Mouse (Mus musculus): ENCODE data around the gene P2rx6. TPM values are rescaled to one million over a fixed set of nuclear protein-coding genes. Genes with fewer than 3 reads are reported as not detected.

P2rx6 gene
- polyA plus RNA-seq, 1 experiment: 0.25 TPM

DNA sequence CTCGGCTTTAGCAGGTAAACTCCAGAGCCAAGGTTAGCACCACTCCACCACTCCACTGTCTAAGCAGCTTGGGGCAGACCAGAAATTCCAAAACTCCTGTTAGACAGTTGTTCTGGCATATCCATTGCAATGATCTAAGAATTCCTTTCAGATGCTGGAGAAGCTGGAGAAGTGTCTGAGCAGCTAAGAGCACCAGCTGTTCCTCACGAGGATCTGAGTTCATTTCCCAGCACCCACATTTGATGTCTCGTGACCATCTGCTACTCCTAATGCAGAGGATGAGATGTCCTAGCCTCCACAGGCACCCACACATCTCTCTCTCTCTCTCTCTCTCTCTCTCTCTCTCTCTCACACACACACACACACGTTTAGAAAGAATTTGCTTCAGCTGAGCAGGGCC is 4.8 kb upstream of the P2rx6 start:
- Histone ChIP-seq H3K4me3 (ENCODE audit: low read depth, low read length) (no peak overlapping the region), H3K9me3 (replicated peaks; ENCODE audit: control insufficient read depth, insufficient read depth, low read length, poor library complexity, severe bottlenecking) (no peaks in the 10 kb centered on the region), H3K4me1 (ENCODE audit: control insufficient read depth, insufficient read depth, low read length) (no peaks in the 10 kb centered on the region), H3K9ac (ENCODE audit: low read depth, poor library complexity, severe bottlenecking) (no peak overlapping the region), H3K36me3 (ENCODE audit: control insufficient read depth, insufficient read depth, low read length, poor library complexity, severe bottlenecking) (no peaks in the 10 kb centered on the region), H3K27me3 (ENCODE audit: control insufficient read depth, insufficient read depth, low read length, poor library complexity, severe bottlenecking) (no peaks in the 10 kb centered on the region), H3K27ac (ENCODE audit: insufficient read depth, low read length) (no peak overlapping the region)
- no peak for TF ChIP-seq CTCF (IDR thresholded peaks at IDR 0.05; ENCODE audit: low read depth, low read length)
- no peak for TF ChIP-seq POLR2A (IDR thresholded peaks at IDR 0.05; ENCODE audit: insufficient read depth, low read length)
- TF ChIP-seq EP300 (IDR thresholded peaks at IDR 0.05; ENCODE audit: insufficient read depth, low read depth, low read length): no peak

- H3K4me3 ChIP-seq (ENCODE audit: low read depth, low read length): no peak overlapping the region
- no peaks in the 10 kb centered on the region for H3K4me1 ChIP-seq (ENCODE audit: control insufficient read depth, insufficient read depth, low read length)
These were observed 3.7 kb upstream of the P2rx6 start for GRCm38 (mm10) chr16:17557947-17558480.

DNA sequence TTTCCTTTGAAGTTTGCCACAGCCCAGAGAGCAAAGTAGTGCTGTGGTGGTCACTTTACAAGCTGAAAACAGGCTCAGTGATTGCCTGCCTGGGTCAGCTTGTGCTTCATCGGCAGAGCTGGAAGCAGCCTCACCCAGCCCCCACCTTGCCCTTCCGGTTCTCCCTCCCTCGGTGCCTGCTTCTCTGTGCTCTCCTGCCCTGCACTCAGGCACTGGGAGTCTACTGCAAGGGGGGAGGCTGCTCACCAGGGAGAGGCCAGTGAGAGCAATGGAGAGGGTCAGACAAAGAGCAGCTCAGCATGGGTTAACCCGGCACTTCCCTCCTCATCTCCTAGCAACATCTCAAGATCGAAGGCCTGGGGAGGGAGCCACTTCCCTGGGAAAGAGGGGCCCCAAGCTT is 2.9 kb upstream of the P2rx6 start:
- Histone ChIP-seq H3K27me3 (ENCODE audit: control insufficient read depth, insufficient read depth, low read length, poor library complexity, severe bottlenecking) (no peaks in the 10 kb centered on the region), H3K4me1 (ENCODE audit: control insufficient read depth, insufficient read depth, low read length) (no peaks in the 10 kb centered on the region), H3K4me3 (ENCODE audit: low read depth, low read length) (peak overlapping the region; percentile 20), H3K9ac (ENCODE audit: low read depth, poor library complexity, severe bottlenecking) (0 out of 2 replicates have a peak overlapping the region, but pooled peaks have one; percentile 20), H3K9me3 (replicated peaks; ENCODE audit: control insufficient read depth, insufficient read depth, low read length, poor library complexity, severe bottlenecking) (no peaks in the 10 kb centered on the region), H3K27ac (ENCODE audit: insufficient read depth, low read length) (no peak overlapping the region), H3K36me3 (ENCODE audit: control insufficient read depth, insufficient read depth, low read length, poor library complexity, severe bottlenecking) (no peaks in the 10 kb centered on the region)
- TF ChIP-seq POLR2A (IDR thresholded peaks at IDR 0.05; ENCODE audit: insufficient read depth, low read length) (no peak), EP300 (IDR thresholded peaks at IDR 0.05; ENCODE audit: insufficient read depth, low read depth, low read length) (no peak), CTCF (IDR thresholded peaks at IDR 0.05; ENCODE audit: low read depth, low read length) (no peak)

More at GRCm38 (mm10) chr16:17557947-17558480, 3.7 kb upstream of the P2rx6 start:
- Histone ChIP-seq H3K9ac (ENCODE audit: low read depth, poor library complexity, severe bottlenecking) (no peak overlapping the region), H3K36me3 (ENCODE audit: control insufficient read depth, insufficient read depth, low read length, poor library complexity, severe bottlenecking) (no peaks in the 10 kb centered on the region), H3K9me3 (replicated peaks; ENCODE audit: control insufficient read depth, insufficient read depth, low read length, poor library complexity, severe bottlenecking) (no peaks in the 10 kb centered on the region), H3K27ac (ENCODE audit: insufficient read depth, low read length) (no peak overlapping the region), H3K27me3 (ENCODE audit: control insufficient read depth, insufficient read depth, low read length, poor library complexity, severe bottlenecking) (no peaks in the 10 kb centered on the region)
- peak; percentile 98 for TF ChIP-seq CTCF (IDR thresholded peaks at IDR 0.05; ENCODE audit: low read depth, low read length)
- no peak for TF ChIP-seq POLR2A (IDR thresholded peaks at IDR 0.05; ENCODE audit: insufficient read depth, low read length)
- TF ChIP-seq EP300 (IDR thresholded peaks at IDR 0.05; ENCODE audit: insufficient read depth, low read depth, low read length): peak; percentile 37; the same call in 1 of the 2 replicates

DNA sequence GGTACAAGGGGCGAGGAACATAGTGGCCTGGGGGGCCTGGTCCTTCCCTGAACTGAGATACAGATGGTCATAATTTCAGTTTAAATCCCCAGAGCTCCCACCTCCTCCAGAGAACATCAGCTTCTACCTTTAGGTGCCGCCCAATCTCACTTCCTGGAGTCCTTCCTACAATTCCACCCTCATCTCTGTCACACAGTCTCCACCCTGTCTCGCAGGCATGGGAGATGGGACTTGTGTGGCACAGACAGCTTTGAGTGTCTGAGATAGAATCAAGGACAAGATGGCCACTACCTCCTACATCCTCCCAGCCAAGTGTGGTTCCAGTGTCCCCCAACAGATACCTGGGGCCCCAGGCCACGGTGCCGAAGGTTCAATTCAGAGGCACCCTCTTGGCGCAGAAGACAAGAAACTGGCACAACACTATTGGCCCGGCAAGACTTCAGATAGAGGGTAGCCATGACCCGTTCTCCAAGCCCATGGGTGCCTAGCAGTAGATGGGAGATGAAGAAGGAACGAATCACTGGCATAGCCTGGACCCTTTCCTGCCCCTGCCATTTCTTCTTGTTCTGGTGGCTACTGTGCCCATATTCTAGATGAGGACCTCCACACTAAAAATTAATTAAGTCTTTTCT is 2.2 kb upstream of the P2rx6 start:
- H3K27ac ChIP-seq (ENCODE audit: insufficient read depth, low read length): no peak overlapping the region
- H3K9me3 ChIP-seq (replicated peaks; ENCODE audit: control insufficient read depth, insufficient read depth, low read length, poor library complexity, severe bottlenecking): no peaks in the 10 kb centered on the region
- H3K9ac ChIP-seq (ENCODE audit: low read depth, poor library complexity, severe bottlenecking): 0 out of 2 replicates have a peak overlapping the region, but pooled peaks have one; percentile 20
- no peak overlapping the region for H3K4me3 ChIP-seq (ENCODE audit: low read depth, low read length)
- H3K4me1 ChIP-seq (ENCODE audit: control insufficient read depth, insufficient read depth, low read length): no peaks in the 10 kb centered on the region
- H3K27me3 ChIP-seq (ENCODE audit: control insufficient read depth, insufficient read depth, low read length, poor library complexity, severe bottlenecking): no peaks in the 10 kb centered on the region
- no peak for TF ChIP-seq EP300 (IDR thresholded peaks at IDR 0.05; ENCODE audit: insufficient read depth, low read depth, low read length)
- TF ChIP-seq POLR2A (IDR thresholded peaks at IDR 0.05; ENCODE audit: insufficient read depth, low read length): no peak
- H3K36me3 ChIP-seq (ENCODE audit: control insufficient read depth, insufficient read depth, low read length, poor library complexity, severe bottlenecking): no peaks in the 10 kb centered on the region

DNA sequence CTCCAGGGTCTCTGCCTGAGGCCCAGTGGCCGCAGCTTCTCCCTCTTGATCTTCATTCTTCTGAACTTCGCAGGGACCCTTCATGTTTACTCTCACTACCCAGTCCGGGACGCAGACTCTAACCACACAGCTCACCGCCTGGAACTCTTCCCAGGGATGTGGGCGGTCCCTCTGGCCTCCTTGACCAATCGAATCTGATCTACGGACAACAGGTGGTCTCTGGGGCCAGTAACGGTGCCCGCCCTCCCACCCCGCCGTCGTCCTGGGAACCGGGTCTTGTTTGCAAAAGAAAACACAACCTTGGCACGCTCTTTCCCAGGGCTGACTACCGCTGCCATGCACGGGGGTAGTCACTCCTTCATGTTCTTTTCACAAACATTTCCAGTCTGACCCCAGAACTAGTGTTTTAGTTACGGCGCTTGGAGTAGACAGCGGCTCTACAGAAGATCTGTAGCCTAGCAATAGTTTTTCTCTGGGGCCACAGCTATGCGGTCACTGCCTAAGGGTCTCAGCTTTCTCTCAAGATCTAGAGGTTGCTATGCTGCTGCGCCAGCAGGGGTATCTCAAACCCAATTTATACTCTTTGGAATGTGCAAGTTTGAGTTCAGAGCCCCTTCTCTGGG is 446 bp upstream of the P2rx6 start, which contains the start of gene Lrrc74b:
Lrrc74b (minus strand) TSS at position 120 of the 623 bp plus-strand sequence.
- Histone ChIP-seq H3K36me3 (ENCODE audit: control insufficient read depth, insufficient read depth, low read length, poor library complexity, severe bottlenecking) (no peaks in the 10 kb centered on the region), H3K4me3 (ENCODE audit: low read depth, low read length) (peak within 1 kb of the TSS; percentile 66), H3K27me3 (ENCODE audit: control insufficient read depth, insufficient read depth, low read length, poor library complexity, severe bottlenecking) (no peaks in the 10 kb centered on the region), H3K9me3 (replicated peaks; ENCODE audit: control insufficient read depth, insufficient read depth, low read length, poor library complexity, severe bottlenecking) (no peaks in the 10 kb centered on the region), H3K27ac (ENCODE audit: insufficient read depth, low read length) (no peak within 1 kb of the TSS), H3K9ac (ENCODE audit: low read depth, poor library complexity, severe bottlenecking) (no peak within 1 kb of the TSS), H3K4me1 (ENCODE audit: control insufficient read depth, insufficient read depth, low read length) (no peaks in the 10 kb centered on the region)
- TF ChIP-seq CTCF (IDR thresholded peaks at IDR 0.05; ENCODE audit: low read depth, low read length) (no peak), POLR2A (IDR thresholded peaks at IDR 0.05; ENCODE audit: insufficient read depth, low read length) (no peak), EP300 (IDR thresholded peaks at IDR 0.05; ENCODE audit: insufficient read depth, low read depth, low read length) (no peak)

DNA sequence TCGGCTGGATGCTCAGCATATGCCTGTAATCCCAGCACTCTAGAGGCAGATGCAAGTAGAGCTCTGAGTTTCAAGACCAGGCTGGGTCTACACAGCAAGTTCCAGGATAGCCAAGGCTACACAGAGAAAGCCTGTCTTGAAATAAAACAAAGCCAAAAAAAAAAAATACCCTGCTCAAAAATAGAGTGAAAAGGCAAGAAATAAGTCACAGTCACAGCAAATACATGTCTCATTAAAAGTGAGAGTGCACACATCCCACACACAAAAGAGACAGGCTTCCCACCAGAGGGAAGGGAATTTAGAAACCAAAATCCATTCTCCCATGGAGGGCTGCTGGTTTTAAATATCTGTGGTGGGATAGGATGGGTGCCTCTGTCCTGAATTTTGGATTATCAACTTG is 1.9 kb downstream of the P2rx6 start:
- TF ChIP-seq EP300 (IDR thresholded peaks at IDR 0.05; ENCODE audit: insufficient read depth, low read depth, low read length): no peak
- TF ChIP-seq POLR2A (IDR thresholded peaks at IDR 0.05; ENCODE audit: insufficient read depth, low read length): no peak
- TF ChIP-seq CTCF (IDR thresholded peaks at IDR 0.05; ENCODE audit: low read depth, low read length): no peak
- no peaks in the 10 kb centered on the region for H3K27me3 ChIP-seq (ENCODE audit: control insufficient read depth, insufficient read depth, low read length, poor library complexity, severe bottlenecking)
- H3K36me3 ChIP-seq (ENCODE audit: control insufficient read depth, insufficient read depth, low read length, poor library complexity, severe bottlenecking): no peaks in the 10 kb centered on the region
- no peak overlapping the region for H3K27ac ChIP-seq (ENCODE audit: insufficient read depth, low read length)
- no peaks in the 10 kb centered on the region for H3K9me3 ChIP-seq (replicated peaks; ENCODE audit: control insufficient read depth, insufficient read depth, low read length, poor library complexity, severe bottlenecking)
- H3K4me1 ChIP-seq (ENCODE audit: control insufficient read depth, insufficient read depth, low read length): no peaks in the 10 kb centered on the region
- no peak overlapping the region for H3K4me3 ChIP-seq (ENCODE audit: low read depth, low read length)
- H3K9ac ChIP-seq (ENCODE audit: low read depth, poor library complexity, severe bottlenecking): no peak overlapping the region

All from ES-Bruce4 (cell line).